Mouse (Mus musculus): ENCODE data around the gene Pcx. TPM values are rescaled to one million over a fixed set of nuclear protein-coding genes. Genes with fewer than 3 reads are reported as not detected.

Gene Pcx
- total RNA-seq, 2 experiments from 2014 or later: 12.7 to 18.1 TPM

GRCm38 (mm10) chr19:4548305-4548883 is 38.1 kb downstream of the Pcx start:
- no peak for DNase-seq

- DNase-seq: no peak
Measured at GRCm38 (mm10) chr19:4554248-4554647, 44.0 kb downstream of the Pcx start.

GRCm38 (mm10) chr19:4555086-4555485 is 44.8 kb downstream of the Pcx start:
- no peak for DNase-seq

- DNase-seq: no peak
Measured at GRCm38 (mm10) chr19:4556787-4557186, 46.5 kb downstream of the Pcx start.

GRCm38 (mm10) chr19:4557796-4558569 is 47.7 kb downstream of the Pcx start:
- DNase-seq: no peak

- DNase-seq: no peak
Measured at GRCm38 (mm10) chr19:4558570-4558955, 48.3 kb downstream of the Pcx start.

GRCm38 (mm10) chr19:4559011-4559410 is 48.7 kb downstream of the Pcx start:
- DNase-seq: no peak

GRCm38 (mm10) chr19:4559588-4559987 is 49.3 kb downstream of the Pcx start:
- DNase-seq: no peak

GRCm38 (mm10) chr19:4560205-4560604 is 49.9 kb downstream of the Pcx start:
- no peak for DNase-seq

GRCm38 (mm10) chr19:4565678-4566077 is 55.4 kb downstream of the Pcx start:
- DNase-seq: no peak

GRCm38 (mm10) chr19:4566880-4567279 is 56.6 kb downstream of the Pcx start:
- DNase-seq: no peak

- no peak for DNase-seq
Measured at GRCm38 (mm10) chr19:4567665-4568064, 57.4 kb downstream of the Pcx start.

- no peak for DNase-seq
Measured at GRCm38 (mm10) chr19:4568832-4569231, 58.6 kb downstream of the Pcx start.

GRCm38 (mm10) chr19:4569356-4570236 is 59.3 kb downstream of the Pcx start:
- DNase-seq: no peak

- no peak for DNase-seq
Measured at GRCm38 (mm10) chr19:4570237-4570613, 60.0 kb downstream of the Pcx start.

- DNase-seq: no peak
Measured at GRCm38 (mm10) chr19:4570815-4571214, 60.5 kb downstream of the Pcx start.

GRCm38 (mm10) chr19:4571658-4572057 is 61.4 kb downstream of the Pcx start:
- no peak for DNase-seq

GRCm38 (mm10) chr19:4572061-4572460 is 61.8 kb downstream of the Pcx start:
- no peak for DNase-seq

- no peak for DNase-seq
Measured at GRCm38 (mm10) chr19:4572467-4572866, 62.2 kb downstream of the Pcx start.

- no peak for DNase-seq
Measured at GRCm38 (mm10) chr19:4573241-4573640, 63.0 kb downstream of the Pcx start.

- DNase-seq: no peak
Measured at GRCm38 (mm10) chr19:4578799-4579198, 68.5 kb downstream of the Pcx start.

GRCm38 (mm10) chr19:4579296-4579695 is 69.0 kb downstream of the Pcx start:
- DNase-seq: no peak

GRCm38 (mm10) chr19:4583856-4584255 is 73.6 kb downstream of the Pcx start:
- no peak for DNase-seq
